In genomic region chr2:118599087-118599486, GRCm38 (mm10) we compare ENCODE assay signal across 8 mouse cellular contexts. TPM values are rescaled to one million over a fixed set of nuclear protein-coding genes. Genes with fewer than 3 reads are reported as not detected.
DNase-seq lines count a peak whose midpoint lies in the region; ATAC-seq lines count a peak whose summit lies in the region.

No protein-coding gene starts in this region.

- ATAC-seq in hindbrain, embryonic 13.5 days (ENCODE audit: low FRiP score): no peak
- ATAC-seq in midbrain, embryonic 13.5 days: no peak
- no peak for ATAC-seq in inflammation-experienced regulatory T-cells, adult 6 months

- intact Hi-C loops in left cerebral cortex, postnatal 4 days (cut with DNase I): no loop called here

- H3K9me3 ChIP-seq in hindbrain, embryonic 13.5 days: no peaks in the 10 kb centered on the region
- H3K9me3 ChIP-seq in midbrain, embryonic 13.5 days: no peaks in the 10 kb centered on the region

- DNase-seq in embryo, embryonic 10.5 days (ENCODE audit: low spot score): peak; percentile 17
- no peak for DNase-seq in embryo, embryonic 10 days (ENCODE audit: low spot score)
- DNase-seq in Muller cell, postnatal 12 days (ENCODE audit: inconsistent ontology term): peak; percentile 9
- DNase-seq in urinary bladder, postnatal 14 days (ENCODE audit: low spot score): no peak
- DNase-seq in left cerebral cortex, postnatal 4 days: no peak

- 26% methylated on average over 4 of the region's 5 CpGs for WGBS in hindbrain, embryonic 13.5 days
- WGBS in midbrain, embryonic 13.5 days: 33% methylated on average over 5 of the region's 5 CpGs

- no peak overlapping the region for H3K9ac ChIP-seq in hindbrain, embryonic 13.5 days
- peak overlapping the region; percentile 64; the same call in 1 of the 2 replicates for H3K9ac ChIP-seq in midbrain, embryonic 13.5 days (replicated peaks)

- no peaks in the 10 kb centered on the region for H3K36me3 ChIP-seq in hindbrain, embryonic 13.5 days
- peaks cover 7% of the 10 kb centered on the region for H3K36me3 ChIP-seq in midbrain, embryonic 13.5 days

- H3K4me3 ChIP-seq in hindbrain, embryonic 13.5 days: peak overlapping the region; percentile 57
- peak overlapping the region; percentile 66 for H3K4me3 ChIP-seq in midbrain, embryonic 13.5 days (replicated peaks)

- peak overlapping the region; percentile 83 for H3K4me2 ChIP-seq in hindbrain, embryonic 13.5 days
- peak overlapping the region; percentile 87 for H3K4me2 ChIP-seq in midbrain, embryonic 13.5 days (replicated peaks)

- H3K27me3 ChIP-seq in hindbrain, embryonic 13.5 days: no peaks in the 10 kb centered on the region
- no peaks in the 10 kb centered on the region for H3K27me3 ChIP-seq in midbrain, embryonic 13.5 days

- H3K27ac ChIP-seq in hindbrain, embryonic 13.5 days: no peak overlapping the region
- no peak overlapping the region for H3K27ac ChIP-seq in midbrain, embryonic 13.5 days

- H3K4me1 ChIP-seq in hindbrain, embryonic 13.5 days (replicated peaks): peaks cover 25% of the 10 kb centered on the region
- peaks cover 29% of the 10 kb centered on the region for H3K4me1 ChIP-seq in midbrain, embryonic 13.5 days (replicated peaks)

RNA-seq across cellular contexts. Expression of gene Bub1b, which starts 1.1 kb away (rescaled TPM):
- 19.1 and 20.5 TPM in 2 replicates for polyA plus RNA-seq in hindbrain, embryonic 13.5 days (2015; fragmentation: Nextera tagmentation; extraction: Ambion mirVana)
- 37.4 and 38.0 TPM in 2 replicates for polyA plus RNA-seq in midbrain, embryonic 13.5 days (2015; fragmentation: Nextera tagmentation; extraction: Ambion mirVana)
- polyA plus RNA-seq in inflammation-experienced regulatory T-cells, adult 6 months (2017; shearing (Covaris generic)): 10 to 100 TPM in 1 of 3 experiments, 1 to 10 TPM in 2; 5.4 to 49.0 (median 9.4) TPM
- total RNA-seq in left cerebral cortex, postnatal 4 days (2021): 1 to 10 TPM; 5.7 to 5.9 TPM

RNA-seq across cellular contexts. Expression of gene Bmf, which starts 49.6 kb away (rescaled TPM):
- 4.7 and 5.3 TPM in 2 replicates for polyA plus RNA-seq in hindbrain, embryonic 13.5 days (2015; fragmentation: Nextera tagmentation; extraction: Ambion mirVana)
- 4.0 and 4.7 TPM in 2 replicates for polyA plus RNA-seq in midbrain, embryonic 13.5 days (2015; fragmentation: Nextera tagmentation; extraction: Ambion mirVana)
- polyA plus RNA-seq in inflammation-experienced regulatory T-cells, adult 6 months (2017; shearing (Covaris generic)): 1 to 10 TPM in 2 of 3 experiments, under 1 TPM in 1; 0.81 to 2.8 (median 1.7) TPM
- total RNA-seq in left cerebral cortex, postnatal 4 days (2021): 1 to 10 TPM; 5.7 to 6.0 TPM

Comparison
In these comparisons a context has a peak if more than half of its experiments do, and no peak if none do; other contexts are left out.
1. DNase-seq: peak in embryo, embryonic 10.5 days (single experiment) and Muller cell, postnatal 12 days (single experiment); none in embryo, embryonic 10 days (single experiment), urinary bladder, postnatal 14 days (single experiment) and left cerebral cortex, postnatal 4 days (single experiment).